Mouse (Mus musculus) bone marrow, adult 2 months (tissue): ENCODE results near the gene Ush2a.

Source experiments
- CTCF ChIP-seq: fragments of 200-500 bp; IDR thresholded peaks from 2 replicates; pipeline ENCODE4 v1.5.1; 2011; ENCODE audit warnings: low read length, control low read depth; ENCODE audit not compliant: control insufficient read depth, insufficient read depth
- POLR2A ChIP-seq: fragments of 200-500 bp; IDR thresholded peaks from 2 replicates; pipeline ENCODE4 v1.6.1; 2011; ENCODE audit warnings: low read depth, mild to moderate bottlenecking, control low read depth, low read length, borderline replicate concordance; ENCODE audit not compliant: control insufficient read depth

GRCm38 (mm10) chr1:189012846-189013586, 751.2 kb downstream of the Ush2a start:
- TF ChIP-seq CTCF (no peak), POLR2A (no peak)
